Mouse (Mus musculus) ES-E14 (cell line): Measurements from ENCODE around the gene 1700020D05Rik. TPM values are rescaled to one million over a fixed set of nuclear protein-coding genes. Genes with fewer than 3 reads are reported as not detected.
A peak's percentile ranks its signal among the peaks of the same experiment; 100 is the strongest.

Source experiments
- DNase-seq: peaks from one replicate; pipeline ENCODE4 v3.0.0-alpha.2; 2013; ENCODE audit warnings: low read depth, low spot score
- H3K27ac ChIP-seq: 2 replicates; pipeline ENCODE4 v1.5.1; 2012; ENCODE audit warnings: low read depth, mild to moderate bottlenecking, low read length, moderate library complexity, mixed read lengths; ENCODE audit not compliant: poor library complexity, insufficient read depth, severe bottlenecking
- H3K36me3 ChIP-seq: 2 replicates; pipeline ENCODE4 v1.6.1; 2012; ENCODE audit warnings: mild to moderate bottlenecking, low read length, moderate library complexity, mixed read lengths; ENCODE audit not compliant: control insufficient read depth, poor library complexity, insufficient read depth, severe bottlenecking
- H3K4me1 ChIP-seq, 2 experiments: fragments of 150-350 bp in 1 of 2; sonication (generic) in 1 of 2; 2 replicates each; pipeline ENCODE4 v1.6.1; 2012; ENCODE audit warnings: low read length in 2 of 2, mild to moderate bottlenecking in 1 of 2, mixed read lengths in 1 of 2; ENCODE audit not compliant: control insufficient read depth in 2 of 2, insufficient read depth in 2 of 2, poor library complexity in 1 of 2
- H3K4me3 ChIP-seq, 2 experiments: fragments of 150-350 bp in 1 of 2; sonication (generic) in 1 of 2; 2 replicates each; pipeline ENCODE4 v1.5.1; 2012; ENCODE audit warnings: low read length in 2 of 2, low read depth in 1 of 2, mild to moderate bottlenecking in 1 of 2, mixed read lengths in 1 of 2; ENCODE audit not compliant: insufficient read depth in 1 of 2, poor library complexity in 1 of 2, severe bottlenecking in 1 of 2
- H3K9ac ChIP-seq: 2 replicates; pipeline ENCODE4 v1.6.1; 2012; ENCODE audit warnings: low read depth, mild to moderate bottlenecking, low read length, mixed read lengths; ENCODE audit not compliant: poor library complexity, insufficient read depth, severe bottlenecking
- H3K9me3 ChIP-seq: fragments of 150-350 bp; sonication (generic); 2 replicates; pipeline ENCODE4 v1.6.1; 2012; ENCODE audit warnings: low read depth, mild to moderate bottlenecking, low read length; ENCODE audit not compliant: control insufficient read depth, insufficient read depth
- CHD2 ChIP-seq: IDR thresholded peaks from 2 replicates; pipeline ENCODE4 v1.6.1; 2014; ENCODE audit warnings: mild to moderate bottlenecking, low read depth, low read length, inconsistent platforms
- HCFC1 ChIP-seq: IDR thresholded peaks from 2 replicates; pipeline ENCODE4 v1.6.1; 2012; ENCODE audit warnings: low read length, inconsistent platforms, borderline replicate concordance; ENCODE audit not compliant: insufficient read depth
- MAFK ChIP-seq: IDR thresholded peaks from 2 replicates; pipeline ENCODE4 v1.6.1; 2014; ENCODE audit warnings: mild to moderate bottlenecking, low read depth, low read length, inconsistent platforms; ENCODE audit not compliant: insufficient read depth
- ZC3H11A ChIP-seq: IDR thresholded peaks from 2 replicates; pipeline ENCODE4 v1.6.1; 2012; ENCODE audit warnings: low read depth, mild to moderate bottlenecking, inconsistent platforms, low read length, borderline replicate concordance
- ZNF384 ChIP-seq: IDR thresholded peaks from 2 replicates; pipeline ENCODE4 v1.6.1; 2012; ENCODE audit warnings: low read depth, low read length, inconsistent platforms
- in situ Hi-C, 2 experiments: fragments of 600-800 bp; cut with MboI; formaldehyde crosslinking; loops; one replicate each; pipeline ENCODE4 v1.15.1; 2025; ENCODE audit warnings: low sequenced_read_pairs in 2 of 2, inconsistent platforms in 1 of 2; ENCODE audit not compliant: unreplicated experiment in 2 of 2
- total RNA-seq: library from RNA; depleted of rRNA; stranded (reverse); fragments of 300-350 nt; gene quantifications from 2 replicates; pipeline ENCODE4 v1.2.3, GENCODE M21; 2012

1700020D05Rik gene
- total RNA-seq, 1 experiment: 1.7 TPM

GRCm38 (mm10) chr19:5532520-5532919 lies 28.9 kb upstream of the 1700020D05Rik start:
- Histone ChIP-seq H3K4me1 (peaks cover 0 to 2% of the 10 kb centered on the region in 2 experiments; a peak in 1 of 4 replicates), H3K4me3 (no peak overlapping the region), H3K9me3 (no peaks in the 10 kb centered on the region), H3K9ac (no peak overlapping the region), H3K36me3 (no peaks in the 10 kb centered on the region), H3K27ac (no peak overlapping the region)
- no peak for DNase-seq
- no peak for TF ChIP-seq ZC3H11A
- no peak for TF ChIP-seq CHD2
- TF ChIP-seq MAFK: no peak
- TF ChIP-seq ZNF384: no peak
- no peak for TF ChIP-seq HCFC1
- in situ Hi-C loops: no loop called here

GRCm38 (mm10) chr19:5530138-5530524 lies 26.5 kb upstream of the 1700020D05Rik start:
- Histone ChIP-seq H3K36me3 (no peaks in the 10 kb centered on the region), H3K4me3 (no peak overlapping the region), H3K4me1 (peaks cover 0 to 6% of the 10 kb centered on the region in 2 experiments; a peak in 1 of 4 replicates), H3K9me3 (no peaks in the 10 kb centered on the region), H3K27ac (no peak overlapping the region), H3K9ac (no peak overlapping the region)
- no peak for TF ChIP-seq CHD2
- no peak for TF ChIP-seq ZNF384
- no peak for TF ChIP-seq ZC3H11A
- TF ChIP-seq MAFK: no peak
- TF ChIP-seq HCFC1: no peak
- in situ Hi-C loops: no loop called here
- no peak for DNase-seq

- TF ChIP-seq HCFC1 (0 out of 2 replicates have a peak, but pooled peaks have one; percentile 48), MAFK (0 out of 2 replicates have a peak, but pooled peaks have one; percentile 21), ZNF384 (no peak), CHD2 (no peak), ZC3H11A (peak; percentile 70; the same call in 1 of the 2 replicates)
- Histone ChIP-seq H3K27ac (no peak overlapping the region), H3K36me3 (no peaks in the 10 kb centered on the region), H3K9ac (no peak overlapping the region), H3K4me3 (no peak overlapping the region), H3K4me1 (peaks cover 0 to 7% of the 10 kb centered on the region in 2 experiments; a peak in 1 of 4 replicates), H3K9me3 (no peaks in the 10 kb centered on the region)
- DNase-seq: peak; percentile 93
- in situ Hi-C loops: loop anchor here in 1 of 2 experiments (5.0 kb wide), 1 partner anchor 43 kb away; no protein-coding TSS in a partner anchor
These were observed 25.9 kb upstream of the 1700020D05Rik start for GRCm38 (mm10) chr19:5529325-5530137.

- in situ Hi-C loops: loop anchor here in 1 of 2 experiments (5.0 kb wide), 1 partner anchor 47 kb away; no protein-coding TSS in a partner anchor
- TF ChIP-seq MAFK (no peak), ZNF384 (no peak), CHD2 (no peak), HCFC1 (no peak), ZC3H11A (no peak)
- Histone ChIP-seq H3K36me3 (no peaks in the 10 kb centered on the region), H3K4me1 (peaks cover 0 to 7% of the 10 kb centered on the region in 2 experiments; a peak in 1 of 4 replicates), H3K27ac (no peak overlapping the region), H3K9me3 (no peaks in the 10 kb centered on the region), H3K9ac (no peak overlapping the region), H3K4me3 (no peak overlapping the region)
- DNase-seq: no peak
These were observed 21.6 kb upstream of the 1700020D05Rik start for GRCm38 (mm10) chr19:5525204-5525603.
